Mouse (Mus musculus) small intestine, adult 2 months (tissue): ENCODE measurements around the gene Lrsam1.

Experiments
- CTCF ChIP-seq: fragments of 200-500 bp; IDR thresholded peaks from 2 replicates; pipeline ENCODE4 v1.5.1; 2012; ENCODE audit warnings: low read depth, mild to moderate bottlenecking, control low read depth, inconsistent platforms, low read length, moderate library complexity, mixed read lengths; ENCODE audit not compliant: insufficient replicate concordance, insufficient read length; ENCODE audit errors: extremely low read depth
- POLR2A ChIP-seq: fragments of 200-500 bp; IDR thresholded peaks from 2 replicates; pipeline ENCODE4 v1.6.1; 2012; ENCODE audit warnings: low read depth, mild to moderate bottlenecking, control low read depth, inconsistent platforms, low read length, moderate library complexity

- TF ChIP-seq CTCF (no peak), POLR2A (no peak)
These were observed 37.7 kb downstream of the Lrsam1 start for GRCm38 (mm10) chr2:32923551-32924250.
